Comparison of ENCODE assay signal across 8 mouse cellular contexts in genomic region chr7:5056651-5057263, GRCm38 (mm10). TPM values are rescaled to one million over a fixed set of nuclear protein-coding genes. Genes with fewer than 3 reads are reported as not detected.
DNase-seq lines count a peak whose midpoint lies in the region; ATAC-seq lines count a peak whose summit lies in the region.

No protein-coding gene starts in this region.

- peaks cover 32% of the 10 kb centered on the region for H3K4me1 ChIP-seq in kidney, embryonic 14.5 days (ENCODE audit: control insufficient read depth, insufficient read depth, low read length)
- peaks cover 59% of the 10 kb centered on the region for H3K4me1 ChIP-seq in hindbrain, embryonic 10.5 days (replicated peaks)
- H3K4me1 ChIP-seq in limb, embryonic 13.5 days, result peaks cover 61% of the 10 kb centered on the region

- H3K27me3 ChIP-seq in kidney, embryonic 14.5 days (ENCODE audit: control insufficient read depth, insufficient read depth, low read length), result peaks cover 45% of the 10 kb centered on the region
- H3K27me3 ChIP-seq in hindbrain, embryonic 10.5 days (ENCODE audit: insufficient read depth, poor library complexity, severe bottlenecking), result peaks cover 75% of the 10 kb centered on the region
- H3K27me3 ChIP-seq in limb, embryonic 13.5 days, result peaks cover 61% of the 10 kb centered on the region

- H3K4me3 ChIP-seq in kidney, embryonic 14.5 days (ENCODE audit: low read length), result peak overlapping the region; percentile 60
- peak overlapping the region; percentile 56 for H3K4me3 ChIP-seq in hindbrain, embryonic 10.5 days
- H3K4me3 ChIP-seq in limb, embryonic 13.5 days, result peak overlapping the region; percentile 70

- no peak for DNase-seq in kidney, adult 18-20 months
- DNase-seq in cerebellum, adult 9-11 months, result peak; percentile 78
- peak; percentile 33 for DNase-seq in hindbrain, embryonic 10.5 days (ENCODE audit: low spot score)
- DNase-seq in right cerebral cortex, adult 18-20 months, result peak; percentile 67
- no peak for DNase-seq in ovary, postnatal 10 days (ENCODE audit: low spot score)
- DNase-seq in urinary bladder, postnatal 10 days (ENCODE audit: low spot score), result no peak

- H3K27ac ChIP-seq in kidney, embryonic 14.5 days (ENCODE audit: low read depth, low read length), result peak overlapping the region; percentile 42; the same call in 1 of the 2 replicates
- peak overlapping the region; percentile 78 for H3K27ac ChIP-seq in hindbrain, embryonic 10.5 days
- H3K27ac ChIP-seq in limb, embryonic 13.5 days, result peak overlapping the region; percentile 48; the same call in 1 of the 2 replicates

- no peak for ATAC-seq in kidney, embryonic 14.5 days (ENCODE audit: low FRiP score, low TSS enrichment)
- 0 out of 2 replicates have a peak, but pooled peaks have one; percentile 5 for ATAC-seq in limb, embryonic 13.5 days (ENCODE audit: low FRiP score, low read depth)

- no peaks in the 10 kb centered on the region for H3K9me3 ChIP-seq in kidney, embryonic 14.5 days (ENCODE audit: control insufficient read depth, low read length)
- H3K9me3 ChIP-seq in hindbrain, embryonic 10.5 days, result no peaks in the 10 kb centered on the region
- H3K9me3 ChIP-seq in limb, embryonic 13.5 days, result no peaks in the 10 kb centered on the region

- H3K9ac ChIP-seq in kidney, embryonic 14.5 days (ENCODE audit: low read depth, low read length), result peak overlapping the region; percentile 75
- peak overlapping the region; percentile 87 for H3K9ac ChIP-seq in limb, embryonic 13.5 days

- WGBS in kidney, embryonic 14.5 days, result 1% methylated on average over 51 of the region's 55 CpGs
- WGBS in hindbrain, embryonic 10.5 days, result 3% methylated on average over 55 of the region's 55 CpGs
- WGBS in limb, embryonic 13.5 days, result 2% methylated on average over 43 of the region's 55 CpGs

- no peaks in the 10 kb centered on the region for H3K36me3 ChIP-seq in kidney, embryonic 14.5 days (ENCODE audit: control insufficient read depth, insufficient read depth, low read length)
- no peaks in the 10 kb centered on the region for H3K36me3 ChIP-seq in hindbrain, embryonic 10.5 days
- H3K36me3 ChIP-seq in limb, embryonic 13.5 days, result no peaks in the 10 kb centered on the region

- H3K4me2 ChIP-seq in kidney, embryonic 14.5 days (replicated peaks; ENCODE audit: low read depth, low read length), result peak overlapping the region; percentile 90
- H3K4me2 ChIP-seq in limb, embryonic 13.5 days (replicated peaks), result peak overlapping the region; percentile 81

RNA-seq across cellular contexts. Expression of gene U2af2, which starts 5.2 kb away (rescaled TPM):
- 120 and 148 TPM in 2 replicates for polyA plus RNA-seq in kidney, embryonic 14.5 days (2014; fragmentation: Nextera tagmentation; extraction: Ambion mirVana)
- 179 and 180 TPM in 2 replicates for polyA plus RNA-seq in hindbrain, embryonic 10.5 days (2016; fragmentation: Nextera tagmentation; extraction: Ambion mirVana)
- 152 and 153 TPM in 2 replicates for polyA plus RNA-seq in limb, embryonic 13.5 days (2015; fragmentation: Nextera tagmentation; extraction: Ambion mirVana)

RNA-seq across cellular contexts. Expression of gene Zfp580, which starts 5.4 kb away (rescaled TPM):
- polyA plus RNA-seq in kidney, embryonic 14.5 days (2014; fragmentation: Nextera tagmentation; extraction: Ambion mirVana), result 43.6 and 56.2 TPM in 2 replicates
- polyA plus RNA-seq in hindbrain, embryonic 10.5 days (2016; fragmentation: Nextera tagmentation; extraction: Ambion mirVana), result 37.7 and 53.4 TPM in 2 replicates
- polyA plus RNA-seq in limb, embryonic 13.5 days (2015; fragmentation: Nextera tagmentation; extraction: Ambion mirVana), result 42.1 and 42.8 TPM in 2 replicates

RNA-seq across cellular contexts. Expression of gene Zfp784, which starts 18.5 kb away (rescaled TPM):
- polyA plus RNA-seq in kidney, embryonic 14.5 days (2014; fragmentation: Nextera tagmentation; extraction: Ambion mirVana), result 3.8 and 5.0 TPM in 2 replicates
- 3.3 and 3.9 TPM in 2 replicates for polyA plus RNA-seq in hindbrain, embryonic 10.5 days (2016; fragmentation: Nextera tagmentation; extraction: Ambion mirVana)
- 7.0 and 7.8 TPM in 2 replicates for polyA plus RNA-seq in limb, embryonic 13.5 days (2015; fragmentation: Nextera tagmentation; extraction: Ambion mirVana)

RNA-seq across cellular contexts. Expression of gene 4632433K11Rik, which starts 22.8 kb away (rescaled TPM):
- polyA plus RNA-seq in kidney, embryonic 14.5 days (2014; fragmentation: Nextera tagmentation; extraction: Ambion mirVana), result not detected in 2 replicates
- 0.34 TPM in 1 of 2 replicates, not detected in the other for polyA plus RNA-seq in hindbrain, embryonic 10.5 days (2016; fragmentation: Nextera tagmentation; extraction: Ambion mirVana)
- 0.13 TPM in 1 of 2 replicates, not detected in the other for polyA plus RNA-seq in limb, embryonic 13.5 days (2015; fragmentation: Nextera tagmentation; extraction: Ambion mirVana)

RNA-seq across cellular contexts. Expression of gene Epn1, which starts 23.3 kb away (rescaled TPM):
- polyA plus RNA-seq in kidney, embryonic 14.5 days (2014; fragmentation: Nextera tagmentation; extraction: Ambion mirVana), result 53.2 and 63.8 TPM in 2 replicates
- 61.3 and 76.8 TPM in 2 replicates for polyA plus RNA-seq in hindbrain, embryonic 10.5 days (2016; fragmentation: Nextera tagmentation; extraction: Ambion mirVana)
- polyA plus RNA-seq in limb, embryonic 13.5 days (2015; fragmentation: Nextera tagmentation; extraction: Ambion mirVana), result 62.2 and 64.6 TPM in 2 replicates

Comparison
In these comparisons a context has a peak if more than half of its experiments do, and no peak if none do; other contexts are left out.
1. DNase-seq: peak in cerebellum, adult 9-11 months (single experiment), hindbrain, embryonic 10.5 days (single experiment) and right cerebral cortex, adult 18-20 months (single experiment); none in kidney, adult 18-20 months (single experiment), ovary, postnatal 10 days (single experiment) and urinary bladder, postnatal 10 days (single experiment).
2. Peak in every context shown above with its lines, with median percentiles within 50 percentile points of each other: H3K27ac ChIP-seq and H3K4me3 ChIP-seq.